Mouse (Mus musculus): ENCODE results near the gene Asic4. TPM values are rescaled to one million over a fixed set of nuclear protein-coding genes. Genes with fewer than 3 reads are reported as not detected.

The Asic4 gene
- total RNA-seq, 2 experiments from 2014 or later: 8.7 to 13.2 TPM

DNA sequence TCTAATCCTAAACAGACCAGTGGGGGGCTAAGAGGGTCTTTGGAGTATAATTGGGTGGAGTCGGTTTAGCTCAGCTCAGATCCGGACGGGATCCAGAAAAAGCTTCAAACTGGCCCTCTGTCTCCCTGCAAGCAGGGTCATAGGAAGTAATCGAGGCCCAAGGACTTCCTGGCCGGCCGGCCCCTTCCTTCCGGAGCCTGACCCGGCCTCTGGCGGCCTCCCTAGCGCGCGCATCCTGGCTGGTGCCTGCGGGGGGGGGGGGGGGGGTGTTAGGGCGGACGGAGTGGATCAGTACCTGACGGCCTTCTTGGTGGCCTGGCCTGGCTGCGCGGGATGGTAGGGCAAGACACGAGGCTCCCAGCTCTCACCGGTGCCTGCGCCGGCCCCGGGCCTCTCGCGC is 28.3 kb downstream of the Asic4 start:
- DNase-seq (ENCODE audit: extremely low spot score in 1 of 2, low spot score in 2 of 2): no peak
- intact Hi-C loops (cut with DNase I): loop anchor here (2.0 to 5.0 kb wide), 4 partner anchors 80 to 118 kb away; no protein-coding TSS in a partner anchor
- no peak for TF ChIP-seq CTCF (IDR thresholded peaks at IDR 0.05)
- peak overlapping the region; percentile 98 for H3K27ac ChIP-seq
- H3K4me3 ChIP-seq: peak overlapping the region; percentile 87

DNA sequence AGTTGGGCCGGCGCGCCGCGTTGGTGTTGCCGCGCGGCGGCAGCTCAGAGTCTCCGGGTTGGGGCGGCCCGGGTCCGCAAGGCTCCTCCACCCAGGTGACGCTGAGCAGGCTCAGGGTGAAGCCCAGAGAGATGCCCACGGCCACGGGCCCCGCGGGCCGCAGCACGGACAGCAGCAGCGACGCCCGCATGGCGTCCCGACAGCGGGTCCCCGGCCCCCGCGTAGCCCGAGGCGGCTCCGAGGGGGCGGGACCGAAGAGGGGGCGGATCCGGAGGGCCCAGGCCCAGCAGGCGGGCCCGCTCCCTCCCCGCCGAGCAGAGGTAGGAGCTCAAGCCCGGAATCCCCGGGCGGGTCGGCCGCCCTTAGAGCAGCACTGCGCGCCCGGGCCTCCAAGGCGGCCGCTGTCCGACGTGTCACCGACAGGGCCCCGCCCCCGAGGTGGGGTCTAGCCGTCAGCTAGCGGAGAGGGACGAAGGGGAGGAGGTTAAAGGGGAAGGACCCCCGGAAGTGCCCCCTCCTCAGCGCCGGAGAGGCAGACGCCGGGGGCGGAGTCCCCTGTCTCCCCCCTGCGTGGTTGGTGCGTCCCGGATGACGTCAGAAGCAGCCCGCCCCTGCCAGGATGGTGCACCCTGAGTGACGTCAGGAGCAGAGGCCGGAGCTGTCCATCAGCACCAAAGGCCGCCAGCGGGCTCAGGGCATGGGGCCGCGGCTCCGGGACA is 28.8 kb downstream of the Asic4 start, which contains the start of the genes Chpf and Tmem198:
Gene Chpf (minus strand): TSS at position 392 of the 719 bp plus-strand sequence.
Gene Tmem198 (plus strand): TSS at position 617 of the 719 bp plus-strand sequence.
- intact Hi-C loops (cut with DNase I): loop anchor here (2.0 to 5.0 kb wide), 4 partner anchors 80 to 118 kb away; no protein-coding TSS in a partner anchor
- peak; percentile 95 to 98 for DNase-seq (ENCODE audit: extremely low spot score in 1 of 2, low spot score in 2 of 2)
- H3K27ac ChIP-seq: peak within 1 kb of the TSS; percentile 98
- peak within 1 kb of the TSS; percentile 87 for H3K4me3 ChIP-seq
- no peak for TF ChIP-seq CTCF (IDR thresholded peaks at IDR 0.05)

DNA sequence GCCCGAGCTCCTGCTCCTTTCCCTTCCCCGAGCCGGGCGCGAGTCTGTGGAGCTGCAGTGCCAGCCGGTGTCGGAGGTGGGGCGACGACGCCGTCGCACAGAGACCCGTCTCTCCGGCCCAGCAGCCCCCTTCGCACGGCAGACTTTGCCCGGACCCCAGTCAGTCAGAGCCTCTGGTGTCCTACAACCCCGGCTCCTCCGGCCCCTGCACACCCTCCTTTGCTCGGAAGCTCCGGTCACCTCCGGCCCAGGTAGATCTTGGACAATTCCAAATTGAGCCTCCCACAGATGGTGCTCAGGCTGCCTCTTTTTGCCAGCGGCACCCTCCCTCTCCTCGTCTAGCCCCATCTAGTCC is 29.4 kb downstream of the Asic4 start:
- peak overlapping the region; percentile 87 for H3K4me3 ChIP-seq
- peak overlapping the region; percentile 98 for H3K27ac ChIP-seq
- DNase-seq (ENCODE audit: extremely low spot score in 1 of 2, low spot score in 2 of 2): no peak
- intact Hi-C loops (cut with DNase I): loop anchor here (2.0 to 5.0 kb wide), 4 partner anchors 79 to 117 kb away; no protein-coding TSS in a partner anchor
- TF ChIP-seq CTCF (IDR thresholded peaks at IDR 0.05): no peak

DNA sequence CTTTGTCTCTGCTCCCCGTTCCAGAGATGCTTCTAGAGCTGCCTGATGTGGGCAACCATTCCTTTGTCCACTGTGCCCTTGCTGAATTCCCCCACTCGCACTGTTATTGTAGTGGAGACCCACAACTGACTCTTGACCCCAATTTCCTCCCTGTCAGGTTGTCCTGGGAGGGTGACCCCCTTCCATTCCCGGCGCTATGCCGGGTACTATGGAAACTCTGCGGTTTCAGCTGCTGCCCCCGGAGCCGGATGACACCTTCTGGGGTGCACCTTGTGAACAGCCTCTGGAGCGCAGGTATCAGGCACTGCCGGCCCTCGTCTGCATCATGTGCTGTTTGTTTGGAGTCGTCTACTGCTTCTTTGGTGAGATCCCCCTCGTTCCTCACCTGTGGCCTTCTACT is 29.8 kb downstream of the Asic4 start:
- intact Hi-C loops (cut with DNase I): loop anchor here (1.0 kb wide), 1 partner anchor 25 kb away; no protein-coding TSS in a partner anchor
- H3K27ac ChIP-seq: peak overlapping the region; percentile 98
- no peak for DNase-seq (ENCODE audit: extremely low spot score in 1 of 2, low spot score in 2 of 2)
- no peak for TF ChIP-seq CTCF (IDR thresholded peaks at IDR 0.05)
- H3K4me3 ChIP-seq: peak overlapping the region; percentile 87

DNA sequence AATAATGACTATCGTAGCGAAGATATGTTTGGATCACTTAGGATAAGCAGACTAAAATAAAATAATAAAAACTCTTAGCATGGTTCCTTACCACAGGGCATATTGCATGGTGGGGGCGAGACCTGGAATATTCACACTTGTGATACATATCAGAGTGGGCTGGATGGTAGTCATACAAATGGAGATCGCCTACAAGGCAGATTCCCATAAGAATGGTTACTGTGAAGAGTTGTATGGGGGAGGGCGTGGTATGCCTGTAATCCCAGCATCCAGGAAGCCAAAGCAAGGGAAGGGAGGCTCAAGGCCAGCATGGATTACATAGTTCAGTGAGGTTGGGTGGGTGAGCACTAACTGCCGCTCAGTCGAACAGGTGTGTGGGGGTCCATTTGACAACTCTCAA is 30.5 kb downstream of the Asic4 start:
- no peak for TF ChIP-seq CTCF (IDR thresholded peaks at IDR 0.05)
- intact Hi-C loops (cut with DNase I): loop anchor here (1.0 kb wide), 1 partner anchor 25 kb away; no protein-coding TSS in a partner anchor
- Histone ChIP-seq H3K4me3 (peak overlapping the region; percentile 87), H3K27ac (no peak overlapping the region; the same call in 1 of the 2 replicates)
- no peak for DNase-seq (ENCODE audit: extremely low spot score in 1 of 2, low spot score in 2 of 2)

DNA sequence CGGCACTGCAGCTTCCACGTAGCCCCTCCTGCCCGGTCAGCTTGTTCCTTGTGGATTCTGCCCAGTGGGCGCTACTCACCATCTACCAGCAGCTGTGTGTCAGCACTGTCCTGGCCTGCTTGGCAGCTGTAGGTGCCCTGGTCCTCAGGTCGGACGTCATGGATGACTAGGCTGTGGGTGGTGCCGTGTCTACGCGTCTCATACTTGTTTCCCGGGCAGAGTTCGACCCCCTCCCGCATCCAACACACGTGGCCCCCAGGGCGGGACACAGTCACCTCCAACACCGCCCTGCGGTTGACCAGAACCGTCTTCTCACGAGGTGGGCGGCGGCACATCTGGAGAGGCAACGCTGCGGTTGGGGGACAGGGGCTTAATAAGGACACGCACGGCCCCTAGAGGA is 36.3 kb downstream of the Asic4 start:
- no peak for DNase-seq (ENCODE audit: extremely low spot score in 1 of 2, low spot score in 2 of 2)
- peak overlapping the region; percentile 36; the same call in 1 of the 2 replicates for H3K27ac ChIP-seq
- intact Hi-C loops (cut with DNase I): no loop called here
- peak overlapping the region; percentile 50 for H3K4me3 ChIP-seq
- TF ChIP-seq CTCF (IDR thresholded peaks at IDR 0.05): no peak

DNA sequence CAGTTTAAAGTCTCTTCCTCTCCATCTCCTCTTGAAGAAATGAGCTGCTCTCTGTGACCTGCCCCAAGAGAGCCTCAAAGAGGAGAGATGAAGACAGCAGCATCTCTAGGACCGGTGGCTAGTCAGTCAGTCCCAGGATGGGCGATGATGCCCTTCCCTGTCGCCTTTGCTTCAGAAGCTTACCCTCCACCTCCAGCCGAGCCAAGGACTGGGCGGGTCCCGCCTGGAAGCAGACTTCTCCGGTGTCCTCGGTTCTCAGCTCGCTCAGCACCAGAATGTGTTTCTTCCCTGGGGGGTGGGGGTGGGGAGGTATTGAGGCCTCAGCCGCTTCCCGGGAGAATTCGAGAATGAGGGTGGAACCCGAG is 36.8 kb downstream of the Asic4 start:
- DNase-seq (ENCODE audit: extremely low spot score in 1 of 2, low spot score in 2 of 2): no peak
- peak overlapping the region; percentile 36; the same call in 1 of the 2 replicates for H3K27ac ChIP-seq
- no peak for TF ChIP-seq CTCF (IDR thresholded peaks at IDR 0.05)
- H3K4me3 ChIP-seq: peak overlapping the region; percentile 50
- intact Hi-C loops (cut with DNase I): no loop called here

DNA sequence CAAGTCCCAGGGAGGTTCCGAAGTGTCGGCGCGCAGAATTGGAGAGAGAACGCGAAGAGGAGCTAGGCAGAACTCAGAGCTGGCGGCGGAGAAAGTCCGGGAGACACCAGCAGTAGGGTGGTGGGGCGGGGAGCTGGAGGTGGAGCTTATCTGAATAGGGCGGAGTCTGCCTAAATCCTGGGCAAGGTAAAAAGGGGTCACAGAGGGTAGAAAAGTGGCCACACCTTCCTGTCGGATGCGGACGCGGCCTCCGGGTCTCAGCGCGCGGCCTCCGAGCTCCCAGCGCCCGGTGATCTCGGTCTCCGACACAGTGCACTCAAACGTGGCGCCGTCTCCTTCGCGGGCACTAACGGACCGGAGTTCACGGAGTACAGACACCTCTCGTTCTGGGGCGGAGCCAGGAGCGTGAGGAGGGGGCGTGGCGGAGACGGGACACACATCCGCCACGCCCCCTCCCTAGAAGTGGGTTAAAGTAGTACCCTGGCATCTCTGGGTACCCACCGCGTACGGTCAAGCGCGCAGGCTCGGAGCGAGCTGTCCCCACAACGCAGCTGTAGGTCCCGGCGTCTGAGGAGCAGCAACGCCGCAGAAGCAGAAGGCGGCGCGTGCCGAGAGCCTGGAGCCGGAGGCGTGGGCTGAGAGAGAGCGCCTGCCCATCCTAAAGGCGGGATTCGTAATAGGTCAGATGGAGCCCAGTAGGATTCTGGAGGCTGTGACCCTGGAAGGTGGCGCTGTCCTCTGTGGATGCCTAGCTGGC is 37.3 kb downstream of the Asic4 start:
- intact Hi-C loops (cut with DNase I): no loop called here
- no peak; the same call in 1 of the 2 replicates for TF ChIP-seq CTCF (IDR thresholded peaks at IDR 0.05)
- Histone ChIP-seq H3K4me3 (peak overlapping the region; percentile 50), H3K27ac (no peak overlapping the region)
- peak; percentile 62 to 65 for DNase-seq (ENCODE audit: extremely low spot score in 1 of 2, low spot score in 2 of 2)

DNA sequence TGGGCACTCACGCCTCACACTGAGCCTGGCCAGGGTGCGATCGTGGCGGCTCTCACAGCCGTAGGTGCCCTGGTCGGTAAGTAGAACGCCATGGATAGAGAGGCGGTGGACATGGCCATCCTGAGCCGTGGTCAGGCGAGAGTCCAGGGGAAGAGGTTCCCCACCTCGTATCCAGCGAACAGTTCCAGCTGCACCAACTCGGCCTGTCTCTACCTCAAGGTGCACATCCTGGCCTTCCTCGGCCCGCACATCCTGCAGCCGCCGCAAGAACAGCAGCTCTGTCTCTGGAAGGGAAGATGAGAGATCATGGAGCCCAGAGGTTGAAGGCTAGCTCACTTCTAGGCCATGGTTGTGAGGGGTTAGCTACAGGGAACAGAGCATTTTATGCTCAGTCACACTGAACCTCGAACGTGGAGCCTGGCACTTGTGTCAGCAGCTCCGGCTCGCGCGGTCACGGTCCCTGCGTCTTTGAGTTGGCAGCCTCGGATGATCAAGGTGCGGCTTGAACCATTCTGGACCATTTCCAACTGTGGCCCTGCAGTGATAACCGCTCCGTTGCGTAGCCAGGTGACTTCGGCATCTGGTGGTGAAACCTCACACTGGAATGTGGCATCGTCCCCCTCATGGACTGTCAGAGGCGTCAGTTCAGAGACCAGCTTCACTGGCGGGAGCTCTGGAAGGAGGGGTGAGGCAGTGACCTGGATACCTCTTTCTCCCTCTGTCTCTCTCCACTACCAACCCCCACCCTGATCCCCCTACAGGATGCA is 40.7 kb downstream of the Asic4 start:
- Histone ChIP-seq H3K4me3 (no peak overlapping the region), H3K27ac (no peak overlapping the region)
- intact Hi-C loops (cut with DNase I): no loop called here
- TF ChIP-seq CTCF (IDR thresholded peaks at IDR 0.05): no peak
- no peak for DNase-seq (ENCODE audit: extremely low spot score in 1 of 2, low spot score in 2 of 2)

DNA sequence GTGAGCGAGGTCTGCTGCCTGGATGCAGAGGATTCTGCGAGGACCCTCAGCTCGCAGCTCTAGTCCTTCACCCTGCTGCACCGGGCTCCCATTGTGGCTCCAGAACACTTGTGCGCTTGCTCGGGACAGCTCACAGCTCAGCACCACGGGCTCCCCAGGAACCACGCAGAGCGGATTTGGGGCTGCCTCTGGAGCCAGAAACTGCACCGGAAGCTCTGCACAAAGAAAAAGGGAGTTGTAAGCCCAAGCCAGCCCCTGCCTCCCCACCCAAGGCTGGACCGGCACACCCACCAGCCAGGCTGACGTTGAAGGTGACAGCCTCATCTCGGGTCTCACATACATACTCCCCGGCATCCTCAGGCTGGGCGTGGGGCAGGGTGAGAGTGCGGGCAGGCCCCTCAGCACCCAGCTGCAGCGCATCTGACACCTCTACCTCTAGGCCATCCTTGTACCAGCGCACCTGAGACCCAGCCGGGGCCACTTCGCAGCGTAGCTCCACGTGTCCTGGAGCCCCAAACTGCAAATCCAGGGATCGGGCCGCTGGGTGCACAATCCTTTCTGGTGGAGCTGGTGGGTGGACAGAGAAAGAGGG is 42.4 kb downstream of the Asic4 start:
- intact Hi-C loops (cut with DNase I): no loop called here
- TF ChIP-seq CTCF (IDR thresholded peaks at IDR 0.05): no peak
- Histone ChIP-seq H3K4me3 (no peak overlapping the region), H3K27ac (no peak overlapping the region)
- no peak for DNase-seq (ENCODE audit: extremely low spot score in 1 of 2, low spot score in 2 of 2)

DNA sequence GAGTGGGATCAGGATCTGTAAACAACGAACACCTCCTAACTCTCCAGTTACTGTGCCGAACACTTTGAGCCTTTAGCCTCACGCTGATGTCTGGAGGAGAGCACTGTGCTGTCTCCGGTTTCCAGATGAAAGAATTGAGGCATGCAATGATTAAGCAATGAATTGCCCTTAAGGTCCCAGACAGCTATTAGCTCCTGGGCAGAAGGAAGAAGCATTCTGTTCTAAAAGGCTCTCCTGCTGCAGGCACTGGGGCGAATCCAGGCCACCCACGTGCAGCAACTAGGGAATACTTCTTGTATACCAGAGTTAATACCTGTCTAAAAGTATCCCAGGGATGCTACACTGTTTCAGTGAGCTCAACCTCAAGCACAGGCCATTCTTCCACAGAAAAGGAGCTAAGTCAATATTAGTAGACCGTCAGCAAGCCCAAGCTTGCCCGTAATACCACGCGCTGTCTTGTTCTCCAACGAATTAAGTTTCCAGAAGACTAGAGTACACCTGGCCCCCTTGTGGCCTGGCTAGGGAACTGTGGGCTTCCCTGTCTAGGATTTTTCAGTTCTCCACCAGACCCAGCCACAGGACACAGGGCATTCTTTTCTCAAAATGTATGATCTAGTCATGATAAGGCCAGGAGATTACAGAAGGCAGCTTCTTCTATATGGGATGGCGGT is 44.8 kb downstream of the Asic4 start:
- TF ChIP-seq CTCF (IDR thresholded peaks at IDR 0.05): peak; percentile 87
- intact Hi-C loops (cut with DNase I): no loop called here
- Histone ChIP-seq H3K27ac (no peak overlapping the region), H3K4me3 (no peak overlapping the region)
- peak in 1 of 2 experiments; percentile 49 for DNase-seq (ENCODE audit: extremely low spot score in 1 of 2, low spot score in 2 of 2)

All from left cerebral cortex, adult 2 months (tissue).